Mouse (Mus musculus) kidney, embryonic 16.5 days (tissue): ENCODE measurements around the gene Spx. TPM values are rescaled to one million over a fixed set of nuclear protein-coding genes. Genes with fewer than 3 reads are reported as not detected.

Experiments
- polyA plus RNA-seq: library from polyadenylated mRNA; unstranded; fragments of >200 nt; fragmentation: Nextera tagmentation; extraction: Ambion mirVana; gene quantifications from 2 replicates; pipeline ENCODE4 v1.2.1, GENCODE M21; 2015

The Spx gene
- polyA plus RNA-seq, 1 experiment from 2014 or later: 0.55 TPM

Other genes with a start within 250 kb of the Spx start
- 6.9 and 7.0 TPM in 2 replicates for gene Slco1a6, start 204.9 kb upstream of the Spx start, polyA plus RNA-seq
- not detected in 2 replicates for gene Iapp, start 115.0 kb upstream of the Spx start, polyA plus RNA-seq
- gene Slco1a5, start 90.5 kb upstream of the Spx start, polyA plus RNA-seq: 0.17 TPM in 1 of 2 replicates, not detected in the other
- gene Pyroxd1, start 67.8 kb upstream of the Spx start, polyA plus RNA-seq: 18.3 and 20.2 TPM in 2 replicates
- 25.9 and 26.3 TPM in 2 replicates for gene Recql, start 26.4 kb upstream of the Spx start, polyA plus RNA-seq
- gene Golt1b, start 26.2 kb upstream of the Spx start, polyA plus RNA-seq: 101 TPM in 2 replicates
- gene Gys2, start 59.7 kb downstream of the Spx start, polyA plus RNA-seq: 0.27 TPM in 2 replicates
- gene Ldhb, start 94.5 kb downstream of the Spx start, polyA plus RNA-seq: 945 and 1,022 TPM in 2 replicates
- 25.2 and 29.4 TPM in 2 replicates for gene Kcnj8, start 158.2 kb downstream of the Spx start, polyA plus RNA-seq